Mouse (Mus musculus) lung, adult 2 months (tissue): ENCODE data around the gene Kmo.

ENCODE experiments used
- CTCF ChIP-seq: fragments of 200-500 bp; IDR thresholded peaks from 2 replicates; pipeline ENCODE4 v1.5.1; 2011; ENCODE audit warnings: mild to moderate bottlenecking, low read length, control low read depth; ENCODE audit not compliant: insufficient read depth
- POLR2A ChIP-seq: fragments of 200-500 bp; IDR thresholded peaks from 2 replicates; pipeline ENCODE4 v1.6.1; 2011; ENCODE audit warnings: low read depth, mild to moderate bottlenecking, control low read depth, low read length, borderline replicate concordance; ENCODE audit errors: extremely low read depth

GRCm38 (mm10) chr1:175630345-175630744 is 10.2 kb downstream of the Kmo start:
- TF ChIP-seq POLR2A (no peak), CTCF (no peak)
